Mouse (Mus musculus) heart, embryonic 14.5 days (tissue): Measurements from ENCODE around the gene Cfap206. TPM values are rescaled to one million over a fixed set of nuclear protein-coding genes. Genes with fewer than 3 reads are reported as not detected.
"Not testable (repeated sequence)": the region's sequence is repeated elsewhere in the genome, so short reads cannot be mapped to it uniquely, and the experiment has no call there.

Source experiments
- ATAC-seq: fragments of 200-750 bp; cut with Nextera tagmentation; 2 replicates; pipeline ENCODE4 v1.8.0; 2017; ENCODE audit warnings: low read depth, moderate TSS enrichment; ENCODE audit not compliant: insufficient number of reproducible peaks, insufficient read depth, low FRiP score
- H3K27ac ChIP-seq, 2 experiments: fragments of 200-500 bp in 1 of 2; fragments of 300-500 bp in 1 of 2; sonication (generic) in 1 of 2; replicated peaks in 1 of 2; 2 replicates each; pipeline ENCODE4 v1.5.1; 2012 to 2014; ENCODE audit warnings: low read depth in 2 of 2, low read length in 2 of 2, control low read depth in 1 of 2, mild to moderate bottlenecking in 1 of 2, mixed read lengths in 1 of 2; ENCODE audit not compliant: control insufficient read depth in 1 of 2, insufficient read depth in 1 of 2
- H3K27me3 ChIP-seq: fragments of 300-500 bp; sonication (generic); 2 replicates; pipeline ENCODE4 v1.6.1; 2014; ENCODE audit warnings: mild to moderate bottlenecking, low read length, control low read depth; ENCODE audit not compliant: control insufficient read depth, insufficient read depth
- H3K36me3 ChIP-seq: fragments of 300-500 bp; sonication (generic); 2 replicates; pipeline ENCODE4 v1.6.1; 2014; ENCODE audit warnings: mild to moderate bottlenecking, control low read depth, low read length, mixed read lengths; ENCODE audit not compliant: control insufficient read depth, insufficient read depth
- H3K4me1 ChIP-seq, 2 experiments: fragments of 200-500 bp in 1 of 2; fragments of 300-500 bp in 1 of 2; sonication (generic) in 1 of 2; 2 replicates each; pipeline ENCODE4 v1.6.1; 2012 to 2014; ENCODE audit warnings: low read length in 2 of 2, control low read depth in 1 of 2, mixed read lengths in 1 of 2; ENCODE audit not compliant: control insufficient read depth in 2 of 2, insufficient read depth in 2 of 2
- H3K4me2 ChIP-seq: fragments of 300-500 bp; sonication (generic); 2 replicates; pipeline ENCODE4 v1.6.1; 2014; ENCODE audit warnings: mild to moderate bottlenecking, low read length
- H3K4me3 ChIP-seq, 2 experiments: fragments of 200-500 bp in 1 of 2; fragments of 300-500 bp in 1 of 2; sonication (generic) in 1 of 2; 2 replicates each; pipeline ENCODE4 v1.5.1; 2012 to 2014; ENCODE audit warnings: low read length in 2 of 2, mild to moderate bottlenecking in 2 of 2, control low read depth in 1 of 2, low read depth in 1 of 2, moderate library complexity in 1 of 2; ENCODE audit not compliant: control insufficient read depth in 1 of 2, insufficient read depth in 1 of 2
- H3K9ac ChIP-seq: fragments of 300-500 bp; sonication (generic); 2 replicates; pipeline ENCODE4 v1.6.1; 2014; ENCODE audit warnings: mild to moderate bottlenecking, low read length
- H3K9me3 ChIP-seq: fragments of 300-500 bp; sonication (generic); 2 replicates; pipeline ENCODE4 v1.6.1; 2016; ENCODE audit warnings: low read length, control low read depth; ENCODE audit not compliant: control insufficient read depth
- WGBS: fragments of 180-500 bp; shearing (Covaris S2); extraction: QIAGEN DNeasy Blood & Tissue Kit; methylation state at CpG from one replicate; pipeline ENCODE4 v1.1.7; 2014; 5-methylcytosine and 5-hydroxymethylcytosine counted together
- polyA plus RNA-seq: library from polyadenylated mRNA; unstranded; fragments of >200 nt; fragmentation: Nextera tagmentation; extraction: Ambion mirVana; gene quantifications from 2 replicates; pipeline ENCODE4 v1.2.1, GENCODE M21; 2014

Gene Cfap206
- polyA plus RNA-seq: 0.38 TPM in 1 of 2 replicates, not detected in the other

DNA sequence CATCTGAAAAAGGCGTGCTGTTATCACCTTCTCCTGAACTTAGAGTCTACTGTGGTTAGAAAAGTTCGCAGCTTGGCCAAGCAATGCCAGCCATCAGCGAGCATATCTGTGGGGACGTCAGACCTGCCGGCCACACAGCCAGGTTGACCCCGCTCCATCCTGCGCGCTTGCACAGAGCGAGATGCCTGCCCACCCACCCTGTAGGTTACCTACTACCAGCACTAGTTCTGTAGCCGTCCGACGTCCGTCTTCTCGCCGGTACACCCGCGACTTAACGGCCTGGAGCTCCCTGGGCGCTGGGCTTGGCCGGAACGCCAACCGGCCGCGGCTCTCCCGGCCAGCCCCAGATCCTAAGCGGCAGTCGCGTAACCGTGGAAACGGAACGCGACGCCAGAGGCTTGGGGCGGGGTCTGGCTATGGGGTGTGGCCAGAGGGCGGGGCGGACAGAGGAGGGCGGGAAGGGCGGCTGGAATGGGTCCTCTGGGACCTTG lies at the start of gene Cfap206:
Gene Cfap206 (minus strand): TSS at position 356 of the 491 bp plus-strand sequence.
- ATAC-seq: peak; percentile 86
- no peaks in the 10 kb centered on the region for H3K9me3 ChIP-seq
- no peaks in the 10 kb centered on the region for H3K36me3 ChIP-seq
- H3K4me2 ChIP-seq: peak within 1 kb of the TSS; percentile 84
- H3K27me3 ChIP-seq: no peaks in the 10 kb centered on the region
- H3K9ac ChIP-seq: peak within 1 kb of the TSS; percentile 55
- no peak within 1 kb of the TSS for H3K27ac ChIP-seq
- H3K4me1 ChIP-seq: peaks cover 3% of the 10 kb centered on the region in 2 experiments; a peak in 2 of 4 replicates
- H3K4me3 ChIP-seq: peak within 1 kb of the TSS; percentile 50 to 52
- under 1% methylated on average over 38 of the region's 38 CpGs for WGBS

DNA sequence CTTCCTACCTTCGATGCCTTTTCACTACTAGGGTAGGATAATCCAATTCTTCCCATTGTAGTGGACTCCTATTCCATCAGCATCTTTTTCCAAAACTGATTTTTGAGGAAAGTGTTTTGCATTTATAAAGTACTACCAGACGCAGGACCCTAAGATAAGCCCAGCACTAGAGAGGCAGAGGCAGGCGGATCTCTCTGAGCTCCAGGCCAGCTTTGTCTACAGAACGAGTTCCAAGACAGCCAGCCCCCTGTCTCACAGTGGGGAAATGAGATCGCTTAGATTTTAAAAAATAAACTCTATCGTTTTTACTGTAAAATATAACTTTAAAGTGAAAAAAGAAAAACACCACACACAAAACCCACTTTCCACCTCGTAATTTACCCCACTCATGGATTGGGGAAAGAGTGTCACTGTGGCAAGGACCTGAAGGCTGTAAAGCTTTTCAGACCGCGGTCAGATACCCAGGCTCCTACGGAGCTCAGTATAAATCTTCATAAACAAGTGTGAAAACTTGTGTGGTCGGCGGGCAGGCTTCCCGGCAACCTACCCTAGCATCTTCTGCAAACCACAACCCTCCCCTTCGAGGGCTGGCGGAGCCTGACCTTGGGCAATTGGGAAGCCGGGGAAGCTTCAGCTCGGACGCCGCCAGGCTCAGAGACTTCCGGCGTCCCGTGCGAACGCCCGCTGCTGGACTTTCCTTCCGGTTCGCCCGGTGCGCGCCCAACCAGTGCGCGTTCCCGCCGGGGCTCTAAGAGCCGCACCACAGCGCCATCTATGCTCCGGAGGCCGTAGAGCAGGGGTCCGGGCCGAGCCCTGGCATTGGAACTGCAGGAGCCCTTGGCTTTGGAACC lies 47.9 kb upstream of the Cfap206 start, which contains the start of gene Smim8:
Gene Smim8 (minus strand): TSS at position 747 of the 851 bp plus-strand sequence.
- Histone ChIP-seq H3K27me3 (no peaks in the 10 kb centered on the region), H3K27ac (peak within 1 kb of the TSS; percentile 88 to 95), H3K4me2 (peak within 1 kb of the TSS; percentile 67), H3K36me3 (no peaks in the 10 kb centered on the region), H3K9ac (peak within 1 kb of the TSS; percentile 86), H3K4me3 (peak within 1 kb of the TSS; percentile 68 to 96), H3K9me3 (no peaks in the 10 kb centered on the region), H3K4me1 (peaks cover 0 to 5% of the 10 kb centered on the region in 2 experiments; a peak in 1 of 4 replicates)
- ATAC-seq: peak; percentile 88
- WGBS: 5% methylated on average over 40 of the region's 40 CpGs

DNA sequence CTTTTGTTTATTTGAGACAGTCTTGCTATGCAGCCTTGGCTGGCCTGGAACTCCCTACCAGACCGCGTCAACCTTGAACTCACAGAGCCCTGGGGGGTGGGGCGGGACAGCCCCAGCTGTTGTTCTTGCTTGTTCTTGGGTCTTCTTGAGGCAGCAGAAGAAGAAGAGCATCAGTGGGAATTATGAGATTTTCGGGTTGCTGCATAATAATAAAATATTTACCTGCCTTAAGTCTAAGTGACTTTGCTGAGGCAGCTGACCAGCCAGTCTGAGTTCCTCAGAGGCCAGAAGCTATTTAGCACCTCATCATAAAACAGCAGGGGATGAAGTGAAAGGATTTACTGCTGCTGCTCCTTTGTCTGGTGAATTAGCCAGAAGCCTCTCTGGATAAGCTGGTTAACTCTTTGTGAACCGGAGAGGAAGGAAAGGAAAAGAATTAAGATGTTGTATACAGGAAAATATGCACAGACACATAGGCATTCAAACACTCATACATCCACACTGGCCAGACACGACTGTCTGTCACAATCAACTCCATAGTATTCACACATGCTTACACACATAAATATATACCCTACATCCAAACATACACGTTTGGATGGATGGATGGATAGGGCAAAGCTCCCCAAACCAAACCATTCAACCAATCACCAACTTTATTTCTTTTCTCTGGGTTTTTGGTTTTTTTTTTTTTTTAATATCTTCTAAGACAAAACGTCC lies 41.8 kb upstream of the Cfap206 start:
- WGBS: 21% methylated on average over 8 of the region's 8 CpGs
- H3K27ac ChIP-seq: no peak overlapping the region
- no peak overlapping the region for H3K4me3 ChIP-seq
- no peaks in the 10 kb centered on the region for H3K9me3 ChIP-seq
- no peak overlapping the region for H3K9ac ChIP-seq
- H3K36me3 ChIP-seq: peaks cover 22% of the 10 kb centered on the region
- no peak for ATAC-seq
- no peak overlapping the region for H3K4me2 ChIP-seq
- no peaks in the 10 kb centered on the region for H3K27me3 ChIP-seq
- no peaks in the 10 kb centered on the region for H3K4me1 ChIP-seq

DNA sequence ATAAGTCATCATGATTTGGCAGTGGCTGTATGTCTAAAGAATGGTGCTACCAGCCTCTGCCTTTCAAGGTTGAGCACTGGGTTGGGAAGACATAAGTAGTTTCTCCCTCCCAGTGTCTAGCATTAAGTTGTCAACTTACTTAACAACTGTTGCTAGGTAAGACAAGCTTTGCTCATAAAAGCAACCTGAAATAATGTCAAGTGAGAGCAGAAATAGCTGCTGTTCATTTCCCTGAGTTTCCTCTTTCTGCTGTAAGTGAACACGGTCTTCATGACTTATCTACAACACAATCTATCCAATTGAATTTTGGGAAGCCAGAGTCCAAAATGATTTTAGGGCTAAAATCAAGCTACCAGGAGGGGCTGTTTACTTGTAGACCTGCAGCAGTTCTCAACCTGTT lies 26.2 kb upstream of the Cfap206 start, which contains the start of gene Gm136:
Gene Gm136 (minus strand): TSS at position 101 of the 400 bp plus-strand sequence.
- Histone ChIP-seq H3K27ac (no peak within 1 kb of the TSS), H3K36me3 (no peaks in the 10 kb centered on the region), H3K4me2 (no peak within 1 kb of the TSS), H3K4me1 (no peaks in the 10 kb centered on the region), H3K4me3 (no peak within 1 kb of the TSS), H3K9me3 (no peaks in the 10 kb centered on the region), H3K9ac (no peak within 1 kb of the TSS), H3K27me3 (no peaks in the 10 kb centered on the region)
- no peak for ATAC-seq
- 71% methylated on average over 1 of the region's 1 CpGs for WGBS

- Histone ChIP-seq H3K4me3 (no peak overlapping the region), H3K4me2 (no peak overlapping the region), H3K9me3 (no peaks in the 10 kb centered on the region), H3K4me1 (no peaks in the 10 kb centered on the region), H3K36me3 (no peaks in the 10 kb centered on the region), H3K27me3 (no peaks in the 10 kb centered on the region), H3K9ac (no peak overlapping the region), H3K27ac (0 out of 4 replicates have a peak overlapping the region, but pooled peaks of 1 of the 2 experiments have one; percentile 49)
- ATAC-seq: no peak
- WGBS: 29% methylated on average over 6 of the region's 6 CpGs
Observed at GRCm38 (mm10) chr4:34749236-34749635, 19.2 kb upstream of the Cfap206 start.

GRCm38 (mm10) chr4:34734461-34734860 lies 4.5 kb upstream of the Cfap206 start:
- ATAC-seq: no peak
- H3K27ac ChIP-seq: no peak overlapping the region
- H3K27me3 ChIP-seq: no peaks in the 10 kb centered on the region
- no peak overlapping the region for H3K4me2 ChIP-seq
- H3K4me1 ChIP-seq: peaks cover 3% of the 10 kb centered on the region in 2 experiments; a peak in 2 of 4 replicates
- WGBS: 72% methylated on average over 3 of the region's 3 CpGs
- no peaks in the 10 kb centered on the region for H3K36me3 ChIP-seq
- no peak overlapping the region for H3K4me3 ChIP-seq
- no peaks in the 10 kb centered on the region for H3K9me3 ChIP-seq
- H3K9ac ChIP-seq: no peak overlapping the region

- ATAC-seq, H3K9me3 ChIP-seq, H3K27me3 ChIP-seq, H3K4me1 ChIP-seq, H3K4me3 ChIP-seq, H3K27ac ChIP-seq, H3K9ac ChIP-seq, H3K36me3 ChIP-seq, H3K4me2 ChIP-seq: not testable (repeated sequence)
- 37% methylated on average over 2 of the region's 2 CpGs for WGBS
Observed at GRCm38 (mm10) chr4:34733415-34733814, 3.4 kb upstream of the Cfap206 start.
